Mouse (Mus musculus): ENCODE measurements around the gene Trim33. TPM values are rescaled to one million over a fixed set of nuclear protein-coding genes. Genes with fewer than 3 reads are reported as not detected.
A peak's percentile ranks its signal among the peaks of the same experiment; 100 is the strongest.

The Trim33 gene
- polyA plus RNA-seq, 1 experiment, result 6.2 TPM

DNA sequence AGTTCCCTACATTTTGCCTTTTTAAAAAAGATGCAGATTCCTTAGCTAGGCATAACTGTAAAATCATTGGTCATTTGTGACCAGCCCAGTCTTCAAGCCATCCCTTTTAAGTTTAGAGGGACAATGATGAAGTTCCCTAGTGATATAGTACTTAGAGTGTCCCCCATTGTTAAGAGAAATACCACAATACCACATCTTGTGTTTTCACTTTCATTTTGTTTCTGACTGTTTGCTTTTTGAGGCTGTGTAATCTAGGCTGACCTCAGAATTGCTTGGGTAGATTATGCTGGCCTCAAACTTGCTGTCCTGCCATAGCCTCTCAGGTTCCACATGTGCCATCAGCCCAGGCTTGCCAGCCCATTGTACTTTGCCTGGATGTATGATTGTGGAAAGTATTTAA is 35.2 kb downstream of the Trim33 start:
- peaks cover 25% of the 10 kb centered on the region for H3K79me2 ChIP-seq (ENCODE audit: control insufficient read depth, insufficient read depth)
- H3K36me3 ChIP-seq (ENCODE audit: control insufficient read depth, insufficient read depth), result peaks cover 35% of the 10 kb centered on the region
- no peaks in the 10 kb centered on the region for H3K27me3 ChIP-seq (ENCODE audit: control insufficient read depth, insufficient read depth, insufficient read length)

GRCm38 (mm10) chr3:103335371-103335770 is 56.3 kb downstream of the Trim33 start:
- no peak overlapping the region for H3ac ChIP-seq (ENCODE audit: control insufficient read depth, insufficient read length, low read depth)
- no peaks in the 10 kb centered on the region for H3K27me3 ChIP-seq (ENCODE audit: control insufficient read depth, insufficient read depth, insufficient read length)
- no peaks in the 10 kb centered on the region for H3K79me2 ChIP-seq (ENCODE audit: control insufficient read depth, insufficient read depth)
- H3K36me3 ChIP-seq (ENCODE audit: control insufficient read depth, insufficient read depth), result peaks cover 68% of the 10 kb centered on the region
- H3K79me3 ChIP-seq (ENCODE audit: low read depth), result no peaks in the 10 kb centered on the region
- no peak for TF ChIP-seq MYOD1 (IDR thresholded peaks at IDR 0.05; ENCODE audit: control insufficient read depth, insufficient read length, low read depth)
- TF ChIP-seq USF1 (IDR thresholded peaks at IDR 0.05; ENCODE audit: low read depth), result no peak
- no peak for TF ChIP-seq FOSL1 (IDR thresholded peaks at IDR 0.05; ENCODE audit: insufficient read depth, low read length, poor library complexity, severe bottlenecking)
- TF ChIP-seq CTCF (IDR thresholded peaks at IDR 0.05; ENCODE audit: control insufficient read depth, insufficient read depth, insufficient read length), result no peak
- TF ChIP-seq MYOG (IDR thresholded peaks at IDR 0.05; ENCODE audit: control insufficient read depth, extremely low read depth, insufficient read length), result no peak
- TF ChIP-seq CEBPB (IDR thresholded peaks at IDR 0.05; ENCODE audit: low read depth), result no peak
- TF ChIP-seq MAX (IDR thresholded peaks at IDR 0.05), result no peak
- H3K4me3 ChIP-seq (ENCODE audit: insufficient read depth, poor library complexity, severe bottlenecking), result no peak overlapping the region

More for the DNA sequence above, 35.2 kb downstream of the Trim33 start:
- Histone ChIP-seq H3K79me3 (ENCODE audit: low read depth) (peaks cover 18% of the 10 kb centered on the region), H3K4me3 (ENCODE audit: insufficient read depth, poor library complexity, severe bottlenecking) (no peak overlapping the region), H3ac (ENCODE audit: control insufficient read depth, insufficient read length, low read depth) (no peak overlapping the region)
- TF ChIP-seq MAX (IDR thresholded peaks at IDR 0.05), result no peak
- no peak for TF ChIP-seq FOSL1 (IDR thresholded peaks at IDR 0.05; ENCODE audit: insufficient read depth, low read length, poor library complexity, severe bottlenecking)
- no peak for TF ChIP-seq MYOG (IDR thresholded peaks at IDR 0.05; ENCODE audit: control insufficient read depth, extremely low read depth, insufficient read length)
- no peak for TF ChIP-seq CTCF (IDR thresholded peaks at IDR 0.05; ENCODE audit: control insufficient read depth, insufficient read depth, insufficient read length)
- no peak for TF ChIP-seq CEBPB (IDR thresholded peaks at IDR 0.05; ENCODE audit: low read depth)
- TF ChIP-seq MYOD1 (IDR thresholded peaks at IDR 0.05; ENCODE audit: control insufficient read depth, insufficient read length, low read depth), result no peak
- no peak for TF ChIP-seq USF1 (IDR thresholded peaks at IDR 0.05; ENCODE audit: low read depth)

- H3K36me3 ChIP-seq (ENCODE audit: control insufficient read depth, insufficient read depth), result peaks cover 67% of the 10 kb centered on the region
- H3ac ChIP-seq (ENCODE audit: control insufficient read depth, insufficient read length, low read depth), result no peak overlapping the region
- H3K79me3 ChIP-seq (ENCODE audit: low read depth), result no peaks in the 10 kb centered on the region
- no peaks in the 10 kb centered on the region for H3K79me2 ChIP-seq (ENCODE audit: control insufficient read depth, insufficient read depth)
- no peak overlapping the region for H3K4me3 ChIP-seq (ENCODE audit: insufficient read depth, poor library complexity, severe bottlenecking)
- TF ChIP-seq USF1 (IDR thresholded peaks at IDR 0.05; ENCODE audit: low read depth) (peak; percentile 71), MYOD1 (IDR thresholded peaks at IDR 0.05; ENCODE audit: control insufficient read depth, insufficient read length, low read depth) (no peak)
- H3K27me3 ChIP-seq (ENCODE audit: control insufficient read depth, insufficient read depth, insufficient read length), result no peaks in the 10 kb centered on the region
Observed at GRCm38 (mm10) chr3:103346658-103347057, 67.6 kb downstream of the Trim33 start.

GRCm38 (mm10) chr3:103353518-103353917 is 74.4 kb downstream of the Trim33 start:
- Histone ChIP-seq H3K79me3 (ENCODE audit: low read depth) (no peaks in the 10 kb centered on the region), H3K36me3 (ENCODE audit: control insufficient read depth, insufficient read depth) (peaks cover 66% of the 10 kb centered on the region), H3ac (ENCODE audit: control insufficient read depth, insufficient read length, low read depth) (no peak overlapping the region), H3K27me3 (ENCODE audit: control insufficient read depth, insufficient read depth, insufficient read length) (no peaks in the 10 kb centered on the region), H3K4me3 (ENCODE audit: insufficient read depth, poor library complexity, severe bottlenecking) (no peak overlapping the region), H3K79me2 (ENCODE audit: control insufficient read depth, insufficient read depth) (no peaks in the 10 kb centered on the region)
- TF ChIP-seq FOSL1 (IDR thresholded peaks at IDR 0.05; ENCODE audit: insufficient read depth, low read length, poor library complexity, severe bottlenecking) (no peak), MYOG (IDR thresholded peaks at IDR 0.05; ENCODE audit: control insufficient read depth, extremely low read depth, insufficient read length) (no peak), MAX (IDR thresholded peaks at IDR 0.05) (no peak), CEBPB (IDR thresholded peaks at IDR 0.05; ENCODE audit: low read depth) (no peak), CTCF (IDR thresholded peaks at IDR 0.05; ENCODE audit: control insufficient read depth, insufficient read depth, insufficient read length) (no peak), USF1 (IDR thresholded peaks at IDR 0.05; ENCODE audit: low read depth) (no peak)

DNA sequence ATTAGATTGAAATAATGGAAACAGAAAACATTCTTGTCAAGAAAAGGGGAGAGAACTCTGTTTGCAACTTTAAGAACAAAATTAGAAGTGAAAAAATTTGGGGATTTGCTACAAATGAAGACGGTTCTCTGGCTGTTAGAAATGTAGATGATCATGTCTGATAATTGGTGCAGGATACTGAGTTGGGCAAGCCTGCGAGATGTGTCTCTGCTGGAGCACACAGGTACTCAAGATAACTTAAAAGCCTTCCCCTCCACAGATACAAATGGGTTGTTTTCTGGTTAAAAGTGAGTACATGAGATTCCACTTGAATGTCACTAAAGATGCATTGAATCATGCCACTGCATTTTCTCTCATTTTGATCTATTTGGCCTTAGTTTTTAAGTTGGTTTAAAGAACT is 74.9 kb downstream of the Trim33 start:
- H3K36me3 ChIP-seq (ENCODE audit: control insufficient read depth, insufficient read depth), result peaks cover 62% of the 10 kb centered on the region
- no peak for TF ChIP-seq CEBPB (IDR thresholded peaks at IDR 0.05; ENCODE audit: low read depth)
- no peak for TF ChIP-seq MYOD1 (IDR thresholded peaks at IDR 0.05; ENCODE audit: control insufficient read depth, insufficient read length, low read depth)
- TF ChIP-seq USF1 (IDR thresholded peaks at IDR 0.05; ENCODE audit: low read depth), result no peak
- TF ChIP-seq MAX (IDR thresholded peaks at IDR 0.05), result no peak
- TF ChIP-seq MYOG (IDR thresholded peaks at IDR 0.05; ENCODE audit: control insufficient read depth, extremely low read depth, insufficient read length), result no peak
- TF ChIP-seq CTCF (IDR thresholded peaks at IDR 0.05; ENCODE audit: control insufficient read depth, insufficient read depth, insufficient read length), result no peak
- no peak for TF ChIP-seq FOSL1 (IDR thresholded peaks at IDR 0.05; ENCODE audit: insufficient read depth, low read length, poor library complexity, severe bottlenecking)
- H3K79me2 ChIP-seq (ENCODE audit: control insufficient read depth, insufficient read depth), result no peaks in the 10 kb centered on the region
- H3K79me3 ChIP-seq (ENCODE audit: low read depth), result no peaks in the 10 kb centered on the region
- no peak overlapping the region for H3K4me3 ChIP-seq (ENCODE audit: insufficient read depth, poor library complexity, severe bottlenecking)
- H3ac ChIP-seq (ENCODE audit: control insufficient read depth, insufficient read length, low read depth), result no peak overlapping the region
- no peaks in the 10 kb centered on the region for H3K27me3 ChIP-seq (ENCODE audit: control insufficient read depth, insufficient read depth, insufficient read length)

DNA sequence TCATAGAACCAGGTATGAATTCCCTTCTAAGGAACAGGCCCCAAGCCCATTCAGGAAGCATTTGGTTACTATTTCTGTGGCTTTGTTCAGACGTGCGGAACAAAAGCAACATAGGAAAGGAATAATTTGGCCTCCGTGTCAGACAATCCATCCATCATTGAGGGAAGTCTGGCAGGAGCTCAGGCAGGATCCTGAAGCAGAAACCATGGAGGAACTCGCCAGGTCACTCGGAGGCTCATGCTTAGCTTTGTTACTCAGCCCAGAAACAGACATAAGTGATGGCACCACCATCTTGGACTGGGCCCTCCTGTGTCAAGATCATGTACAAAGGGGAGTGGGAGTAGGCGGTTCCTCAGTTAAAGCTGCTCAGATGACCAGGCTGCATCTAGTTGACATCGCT is 82.1 kb downstream of the Trim33 start:
- Histone ChIP-seq H3K79me3 (ENCODE audit: low read depth) (no peaks in the 10 kb centered on the region), H3K36me3 (ENCODE audit: control insufficient read depth, insufficient read depth) (peaks cover 20% of the 10 kb centered on the region), H3ac (ENCODE audit: control insufficient read depth, insufficient read length, low read depth) (no peak overlapping the region), H3K4me3 (ENCODE audit: insufficient read depth, poor library complexity, severe bottlenecking) (no peak overlapping the region), H3K79me2 (ENCODE audit: control insufficient read depth, insufficient read depth) (no peaks in the 10 kb centered on the region), H3K27me3 (ENCODE audit: control insufficient read depth, insufficient read depth, insufficient read length) (no peaks in the 10 kb centered on the region)
- TF ChIP-seq MYOD1 (IDR thresholded peaks at IDR 0.05; ENCODE audit: control insufficient read depth, insufficient read length, low read depth) (no peak), FOSL1 (IDR thresholded peaks at IDR 0.05; ENCODE audit: insufficient read depth, low read length, poor library complexity, severe bottlenecking) (no peak), CTCF (IDR thresholded peaks at IDR 0.05; ENCODE audit: control insufficient read depth, insufficient read depth, insufficient read length) (no peak), CEBPB (IDR thresholded peaks at IDR 0.05; ENCODE audit: low read depth) (no peak), MYOG (IDR thresholded peaks at IDR 0.05; ENCODE audit: control insufficient read depth, extremely low read depth, insufficient read length) (no peak), USF1 (IDR thresholded peaks at IDR 0.05; ENCODE audit: low read depth) (no peak), MAX (IDR thresholded peaks at IDR 0.05) (no peak)
